Mouse (Mus musculus) heart, adult 2 months (tissue): ENCODE measurements around the gene Mrpl48.

ENCODE experiments used
- CTCF ChIP-seq: fragments of 200-600 bp; IDR thresholded peaks from 2 replicates; pipeline ENCODE4 v1.8.1; 2022; ENCODE audit warnings: antibody characterized with exemption, mild to moderate bottlenecking, moderate library complexity
- EP300 ChIP-seq: fragments of 200-500 bp; IDR thresholded peaks from 2 replicates; pipeline ENCODE4 v1.6.1; 2011; ENCODE audit warnings: low read depth, low read length, control low read depth; ENCODE audit not compliant: insufficient read depth
- POLR2A ChIP-seq: fragments of 200-500 bp; IDR thresholded peaks from 2 replicates; pipeline ENCODE4 v1.6.1; 2011; ENCODE audit warnings: mild to moderate bottlenecking, low read depth, low read length, control low read depth; ENCODE audit not compliant: insufficient read depth

GRCm38 (mm10) chr7:100590845-100591521 is 17.1 kb downstream of the Mrpl48 start:
- TF ChIP-seq CTCF (peak; percentile 41), POLR2A (peak; percentile 86), EP300 (0 out of 2 replicates have a peak, but pooled peaks have one; percentile 29)
